Mouse (Mus musculus) bone marrow macrophage, adult 2 months (primary cell): ENCODE results near the gene Creg2.

Experiments used
- CTCF ChIP-seq: IDR thresholded peaks from 2 replicates; pipeline ENCODE4 v1.5.1; 2012; ENCODE audit warnings: low read depth, mild to moderate bottlenecking, low read length, moderate library complexity
- POLR2A ChIP-seq: IDR thresholded peaks from 2 replicates; pipeline ENCODE4 v1.6.1; 2012; ENCODE audit warnings: mild to moderate bottlenecking, low read depth, low read length, borderline replicate concordance

DNA sequence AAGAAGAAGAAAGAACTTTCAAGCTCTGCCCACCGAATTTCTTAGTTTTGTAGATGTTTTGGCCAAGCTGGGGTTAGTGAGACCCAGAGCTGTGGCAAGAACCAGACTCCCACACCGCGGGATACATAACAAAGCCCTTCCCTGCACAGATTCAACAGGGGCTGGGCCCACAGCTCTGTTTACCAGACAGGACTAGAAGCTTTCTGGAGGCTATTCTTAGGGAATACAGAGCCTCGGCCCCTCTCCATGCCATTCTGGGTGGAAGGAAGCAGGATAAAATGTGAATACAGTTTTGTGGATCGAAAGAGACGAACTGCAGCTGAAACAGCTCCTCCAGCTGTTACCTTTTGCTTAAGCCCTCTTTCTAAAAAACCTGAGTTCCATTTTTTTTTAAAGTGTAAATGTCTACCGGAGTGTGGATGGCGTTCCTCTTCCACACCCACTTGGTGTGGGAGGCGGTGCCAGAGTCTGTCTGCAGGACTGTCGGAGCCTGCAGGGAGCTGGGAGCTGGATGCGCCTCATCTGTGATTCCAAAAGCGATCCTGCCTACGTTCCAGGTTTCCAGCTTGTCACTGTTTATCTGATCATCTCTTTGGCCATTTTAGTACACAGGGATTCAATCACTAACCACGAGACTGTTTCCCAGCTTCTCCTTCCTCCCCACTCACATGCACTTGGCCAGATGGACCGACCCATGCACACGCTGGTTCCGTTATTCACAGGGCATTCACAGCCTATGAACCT is 1.4 kb downstream of the Creg2 start:
- TF ChIP-seq POLR2A (no peak), CTCF (no peak)
